Mouse (Mus musculus) MEL (cell line): ENCODE results near the gene Gm826. TPM values are rescaled to one million over a fixed set of nuclear protein-coding genes. Genes with fewer than 3 reads are reported as not detected.

Experiments used
- DNase-seq: peaks from one replicate; pipeline ENCODE4 v3.0.0; 2011; ENCODE audit warnings: low read depth, low spot score
- H3K27ac ChIP-seq: 2 replicates; pipeline ENCODE4 v1.5.1; 2012; ENCODE audit warnings: low read depth, mild to moderate bottlenecking, control low read depth, low read length, moderate library complexity; ENCODE audit not compliant: control insufficient read depth
- H3K27me3 ChIP-seq, 2 experiments: fragments of 150-350 bp in 1 of 2; sonication (generic) in 1 of 2; 2 replicates each; pipeline ENCODE4 v1.6.1; 2012; ENCODE audit warnings: low read length in 2 of 2, mild to moderate bottlenecking in 2 of 2, improper control_type of control experiment in 1 of 2, moderate library complexity in 1 of 2; ENCODE audit not compliant: insufficient read depth in 2 of 2, control insufficient read depth in 1 of 2
- H3K36me3 ChIP-seq, 2 experiments: 2 replicates each; pipeline ENCODE4 v1.6.1; 2012 to 2014; ENCODE audit warnings: low read length in 2 of 2, improper control_type of control experiment in 1 of 2, inconsistent platforms in 1 of 2, mild to moderate bottlenecking in 1 of 2; ENCODE audit not compliant: insufficient read depth in 2 of 2, control insufficient read depth in 1 of 2
- H3K4me1 ChIP-seq, 2 experiments: fragments of 150-350 bp in 1 of 2; sonication (generic) in 1 of 2; 2 replicates each; pipeline ENCODE4 v1.6.1; 2012; ENCODE audit warnings: low read length in 2 of 2, improper control_type of control experiment in 1 of 2, mild to moderate bottlenecking in 1 of 2; ENCODE audit not compliant: insufficient read depth in 2 of 2, control insufficient read depth in 1 of 2
- H3K4me3 ChIP-seq, 2 experiments: fragments of 150-350 bp in 1 of 2; sonication (generic) in 1 of 2; 2 replicates each; pipeline ENCODE4 v1.5.1; 2012; ENCODE audit warnings: low read depth in 2 of 2, low read length in 2 of 2, mild to moderate bottlenecking in 2 of 2, moderate library complexity in 2 of 2, control low read depth in 1 of 2, improper control_type of control experiment in 1 of 2; ENCODE audit not compliant: control insufficient read depth in 1 of 2, insufficient read depth in 1 of 2
- H3K79me2 ChIP-seq: 2 replicates; pipeline ENCODE4 v1.6.1; 2012; ENCODE audit warnings: mild to moderate bottlenecking, low read length, moderate library complexity; ENCODE audit not compliant: control insufficient read depth, poor library complexity, insufficient read depth
- H3K9ac ChIP-seq: 2 replicates; pipeline ENCODE4 v1.6.1; 2012; ENCODE audit warnings: low read depth, mild to moderate bottlenecking, control low read depth, low read length, moderate library complexity; ENCODE audit not compliant: control insufficient read depth, poor library complexity, severe bottlenecking
- H3K9me3 ChIP-seq: fragments of 150-350 bp; sonication (generic); replicated peaks from 2 replicates; pipeline ENCODE4 v1.6.1; 2012; ENCODE audit warnings: mild to moderate bottlenecking, low read length, improper control_type of control experiment, moderate library complexity; ENCODE audit not compliant: insufficient read depth
- BHLHE40 ChIP-seq: IDR thresholded peaks from 2 replicates; pipeline ENCODE4 v1.6.1; 2012; ENCODE audit warnings: low read depth, mild to moderate bottlenecking, inconsistent platforms, low read length, improper control_type of control experiment, borderline replicate concordance
- CHD1 ChIP-seq: IDR thresholded peaks from 2 replicates; pipeline ENCODE4 v1.6.1; 2012; ENCODE audit warnings: low read depth, mild to moderate bottlenecking, inconsistent platforms, low read length, improper control_type of control experiment
- CHD2 ChIP-seq: IDR thresholded peaks from 2 replicates; pipeline ENCODE4 v1.6.1; 2011; ENCODE audit warnings: low read length, improper control_type of control experiment
- E2F4 ChIP-seq: IDR thresholded peaks from 2 replicates; pipeline ENCODE4 v1.6.1; 2011; ENCODE audit warnings: low read depth, low read length, improper control_type of control experiment, borderline replicate concordance
- EP300 ChIP-seq, 2 experiments: IDR thresholded peaks; 2 replicates each; pipeline ENCODE4 v1.6.1; 2011; ENCODE audit warnings: improper control_type of control experiment in 2 of 2, low read length in 2 of 2, low read depth in 1 of 2, mild to moderate bottlenecking in 1 of 2
- ETS1 ChIP-seq: IDR thresholded peaks from 2 replicates; pipeline ENCODE4 v1.6.1; 2012; ENCODE audit warnings: low read depth, mild to moderate bottlenecking, inconsistent platforms, low read length, improper control_type of control experiment, moderate library complexity
- GABPA ChIP-seq: IDR thresholded peaks from 2 replicates; pipeline ENCODE4 v1.6.1; 2012; ENCODE audit warnings: low read depth, mild to moderate bottlenecking, inconsistent platforms, low read length, improper control_type of control experiment, moderate library complexity
- GATA1 ChIP-seq: IDR thresholded peaks from 2 replicates; pipeline ENCODE4 v1.6.1; 2011; ENCODE audit warnings: low read depth, low read length, improper control_type of control experiment
- MAX ChIP-seq: IDR thresholded peaks from 2 replicates; pipeline ENCODE4 v1.6.1; 2011; ENCODE audit warnings: low read length, improper control_type of control experiment
- MAZ ChIP-seq: IDR thresholded peaks from 2 replicates; pipeline ENCODE4 v1.6.1; 2012; ENCODE audit warnings: low read depth, mild to moderate bottlenecking, inconsistent platforms, low read length, improper control_type of control experiment
- NELFE ChIP-seq: IDR thresholded peaks from 2 replicates; pipeline ENCODE4 v1.6.1; 2011; ENCODE audit warnings: low read depth, low read length, improper control_type of control experiment
- NRF1 ChIP-seq: IDR thresholded peaks from 2 replicates; pipeline ENCODE4 v1.6.1; 2014; ENCODE audit warnings: low read depth, mild to moderate bottlenecking, inconsistent platforms, low read length, improper control_type of control experiment, moderate library complexity; ENCODE audit not compliant: poor library complexity, insufficient read depth, severe bottlenecking
- POLR2A ChIP-seq, 2 experiments: IDR thresholded peaks; 2 replicates each; pipeline ENCODE4 v1.6.1; 2011 to 2012; ENCODE audit warnings: low read length in 2 of 2, mild to moderate bottlenecking in 2 of 2, control low read depth in 1 of 2, improper control_type of control experiment in 1 of 2, low read depth in 1 of 2, moderate library complexity in 1 of 2; ENCODE audit not compliant: control insufficient read depth in 1 of 2, insufficient read depth in 1 of 2, poor library complexity in 1 of 2
- POLR2AphosphoS2 ChIP-seq: IDR thresholded peaks from 2 replicates; pipeline ENCODE4 v1.6.1; 2011; ENCODE audit warnings: low read length, improper control_type of control experiment
- POLR2AphosphoS5 ChIP-seq: IDR thresholded peaks from 2 replicates; pipeline ENCODE4 v1.6.1; 2012; ENCODE audit warnings: low read depth, borderline replicate concordance, mild to moderate bottlenecking, inconsistent platforms, low read length, moderate library complexity, mixed read lengths
- SIN3A ChIP-seq: IDR thresholded peaks from 2 replicates; pipeline ENCODE4 v1.6.1; 2012; ENCODE audit warnings: low read length, improper control_type of control experiment, inconsistent platforms
- SMC3 ChIP-seq: IDR thresholded peaks from 2 replicates; pipeline ENCODE4 v1.6.1; 2011; ENCODE audit warnings: low read depth, low read length, improper control_type of control experiment
- TBP ChIP-seq: IDR thresholded peaks from 2 replicates; pipeline ENCODE4 v1.8.0; 2011; ENCODE audit warnings: low read depth, low read length, improper control_type of control experiment
- TCF12 ChIP-seq: IDR thresholded peaks from 2 replicates; pipeline ENCODE4 v1.6.1; 2014; ENCODE audit warnings: low read depth, mild to moderate bottlenecking, inconsistent platforms, low read length, improper control_type of control experiment, moderate library complexity
- UBTF ChIP-seq: IDR thresholded peaks from 2 replicates; pipeline ENCODE4 v1.6.1; 2012; ENCODE audit warnings: low read depth, mild to moderate bottlenecking, inconsistent platforms, low read length, improper control_type of control experiment, moderate library complexity, borderline replicate concordance; ENCODE audit not compliant: insufficient read depth
- USF1 ChIP-seq: IDR thresholded peaks from 2 replicates; pipeline ENCODE4 v1.6.1; 2014; ENCODE audit warnings: low read depth, mild to moderate bottlenecking, inconsistent platforms, low read length, improper control_type of control experiment, moderate library complexity
- USF2 ChIP-seq, 2 experiments: IDR thresholded peaks; 2 replicates each; pipeline ENCODE4 v1.6.1; 2011 to 2012; ENCODE audit warnings: improper control_type of control experiment in 2 of 2, low read length in 2 of 2, borderline replicate concordance in 1 of 2, inconsistent platforms in 1 of 2, low read depth in 1 of 2, mild to moderate bottlenecking in 1 of 2; ENCODE audit not compliant: insufficient read depth in 1 of 2
- ZKSCAN1 ChIP-seq: IDR thresholded peaks from 2 replicates; pipeline ENCODE4 v1.6.1; 2012; ENCODE audit warnings: low read depth, mild to moderate bottlenecking, inconsistent platforms, low read length, improper control_type of control experiment, moderate library complexity
- ZMIZ1 ChIP-seq: IDR thresholded peaks from 2 replicates; pipeline ENCODE4 v1.6.1; 2012; ENCODE audit warnings: low read depth, mild to moderate bottlenecking, inconsistent platforms, low read length, improper control_type of control experiment, moderate library complexity
- ZNF384 ChIP-seq: IDR thresholded peaks from 2 replicates; pipeline ENCODE4 v1.6.1; 2012; ENCODE audit warnings: low read depth, mild to moderate bottlenecking, inconsistent platforms, low read length, improper control_type of control experiment
- polyA plus RNA-seq, 2 experiments: library from polyadenylated mRNA; stranded (reverse) in 1 of 2; unstranded in 1 of 2; fragments of >175 nt in 1 of 2; fragments of >200 nt in 1 of 2; gene quantifications; 2 replicates each; pipeline versions ENCODE4 v1.2.1 to v1.2.4; 2012; ENCODE audit warnings: low replicate concordance in 2 of 2, low read depth in 1 of 2; ENCODE audit not compliant: insufficient read length in 2 of 2, insufficient read depth in 1 of 2, missing spikeins in 1 of 2
- total RNA-seq: library from RNA; depleted of rRNA; stranded (reverse); fragments of 300-350 nt; gene quantifications from 2 replicates; pipeline ENCODE4 v1.2.3, GENCODE M21; 2012

The Gm826 gene
- total and polyA plus RNA-seq, 3 experiments, result not detected

DNA sequence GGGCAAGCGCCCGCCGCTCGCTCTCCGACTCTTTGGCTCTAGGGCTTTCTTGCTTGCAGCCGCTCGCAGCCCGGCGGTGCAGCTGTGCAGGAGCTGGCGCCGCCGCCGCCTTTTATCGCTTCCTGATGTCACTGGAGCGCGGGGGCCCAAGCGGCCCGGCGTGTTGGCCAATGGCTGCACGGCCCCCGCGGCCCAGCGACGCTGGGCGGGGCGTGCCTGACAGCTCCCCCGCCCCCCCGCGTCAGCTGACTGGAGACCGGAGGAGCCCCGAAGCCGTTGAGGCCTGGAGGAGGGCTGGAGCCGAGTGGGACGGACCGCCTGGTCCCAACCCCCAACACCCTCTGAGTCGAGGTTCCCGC is 33.0 kb upstream of the Gm826 start, which contains the start of gene Mafb:
Gene Mafb (minus strand): TSS at position 86 of the 359 bp plus-strand sequence.
- H3K36me3 ChIP-seq, result no peaks in the 10 kb centered on the region
- H3K27ac ChIP-seq, result no peak within 1 kb of the TSS
- H3K4me3 ChIP-seq, result no peak within 1 kb of the TSS
- no peak for DNase-seq
- no peaks in the 10 kb centered on the region for H3K27me3 ChIP-seq
- H3K79me2 ChIP-seq, result no peaks in the 10 kb centered on the region
- H3K4me1 ChIP-seq, result no peaks in the 10 kb centered on the region
- TF ChIP-seq POLR2AphosphoS5 (no peak), BHLHE40 (no peak), CHD1 (no peak), MAZ (no peak), NELFE (no peak), SMC3 (no peak), TCF12 (no peak), ZKSCAN1 (no peak), GABPA (no peak), USF2 (IDR thresholded peaks at IDR 0.05; ENCODE audit: borderline replicate concordance in 1 of 2, insufficient read depth in 1 of 2, low read depth in 1 of 2, low read length in 2 of 2) (no peak), ZNF384 (no peak), NRF1 (no peak), ZMIZ1 (no peak), USF1 (no peak), CHD2 (no peak)
- TF ChIP-seq, all 39 proteins: peak for 0
- Histone ChIP-seq H3K9ac (no peak within 1 kb of the TSS), H3K9me3 (no peaks in the 10 kb centered on the region)

DNA sequence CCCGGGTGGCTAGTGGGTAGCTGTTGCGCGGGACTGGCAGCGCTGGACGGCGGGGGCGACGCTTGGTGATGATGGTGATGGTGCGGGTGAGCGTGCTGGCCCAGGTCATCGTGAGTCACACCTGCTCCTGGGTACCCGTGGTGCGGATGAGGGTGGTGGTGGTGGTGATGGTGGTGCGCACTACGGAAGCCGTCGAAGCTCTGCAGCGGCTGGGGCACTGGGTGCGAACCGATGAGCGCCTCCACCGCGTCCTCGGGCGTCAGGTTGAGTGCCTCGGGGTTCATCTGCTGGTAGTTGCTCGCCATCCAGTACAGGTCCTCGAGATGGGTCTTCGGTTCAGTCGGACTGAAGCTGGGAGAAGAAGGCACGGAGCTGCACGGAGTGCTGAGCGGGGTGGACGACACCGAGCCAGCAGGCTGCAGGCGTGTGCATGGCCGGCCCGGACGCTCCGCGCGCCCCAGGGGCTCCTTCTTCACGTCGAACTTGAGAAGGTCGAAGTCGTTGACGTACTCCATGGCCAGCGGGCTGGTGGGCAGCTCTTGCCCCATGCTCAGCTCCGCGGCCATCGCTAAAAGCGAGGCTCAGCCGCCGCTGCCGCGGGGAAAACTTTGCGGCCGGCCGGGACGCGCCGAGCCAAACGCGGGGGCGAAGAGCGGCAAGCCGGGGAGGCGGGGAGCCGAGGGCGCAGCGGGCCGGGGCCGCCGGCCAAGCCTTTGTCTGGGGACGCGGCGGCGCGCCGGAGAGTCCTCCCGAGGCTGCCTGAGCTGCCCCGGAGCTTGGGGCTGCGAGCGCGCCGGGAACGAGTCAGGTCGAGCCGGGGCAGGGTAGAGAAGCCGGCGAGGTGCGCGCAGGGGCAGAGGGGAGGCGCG is 32.4 kb upstream of the Gm826 start:
- Histone ChIP-seq H3K9me3 (no peaks in the 10 kb centered on the region), H3K27me3 (no peaks in the 10 kb centered on the region), H3K4me1 (no peaks in the 10 kb centered on the region), H3K27ac (no peak overlapping the region), H3K79me2 (no peaks in the 10 kb centered on the region), H3K36me3 (no peaks in the 10 kb centered on the region), H3K4me3 (no peak overlapping the region)
- TF ChIP-seq NRF1 (no peak), TCF12 (no peak), USF2 (IDR thresholded peaks at IDR 0.05; ENCODE audit: borderline replicate concordance in 1 of 2, insufficient read depth in 1 of 2, low read depth in 1 of 2, low read length in 2 of 2) (no peak), ETS1 (no peak), POLR2AphosphoS5 (no peak), SMC3 (no peak), ZKSCAN1 (no peak), TBP (no peak), BHLHE40 (no peak), CHD1 (no peak), UBTF (no peak), MAZ (no peak), GATA1 (no peak), MAX (no peak), SIN3A (no peak), POLR2A (IDR thresholded peaks at IDR 0.05; ENCODE audit: control insufficient read depth in 1 of 2, insufficient read depth in 1 of 2, low read depth in 1 of 2, low read length in 2 of 2, poor library complexity in 1 of 2) (no peak), EP300 (IDR thresholded peaks at IDR 0.05; ENCODE audit: low read depth in 1 of 2, low read length in 2 of 2) (no peak), E2F4 (no peak), POLR2AphosphoS2 (no peak)
- TF ChIP-seq, all 39 proteins: peak for 0
- no peak overlapping the region for H3K9ac ChIP-seq
- DNase-seq, result no peak
